Mouse (Mus musculus) bone marrow macrophage, adult 2 months (primary cell): ENCODE data around the gene Themis2. TPM values are rescaled to one million over a fixed set of nuclear protein-coding genes. Genes with fewer than 3 reads are reported as not detected.
"Not testable (repeated sequence)": the region's sequence is repeated elsewhere in the genome, so short reads cannot be mapped to it uniquely, and the experiment has no call there.

Source experiments
- H3K27ac ChIP-seq: 2 replicates; pipeline ENCODE4 v1.5.1; 2012; ENCODE audit warnings: low read depth, low read length; ENCODE audit not compliant: insufficient read depth
- H3K4me1 ChIP-seq: 2 replicates; pipeline ENCODE4 v1.6.1; 2012; ENCODE audit warnings: low read length; ENCODE audit not compliant: control insufficient read depth, insufficient read depth
- H3K4me3 ChIP-seq: 2 replicates; pipeline ENCODE4 v1.5.1; 2012; ENCODE audit warnings: mild to moderate bottlenecking, low read length, moderate library complexity; ENCODE audit not compliant: insufficient read depth
- CTCF ChIP-seq: IDR thresholded peaks from 2 replicates; pipeline ENCODE4 v1.5.1; 2012; ENCODE audit warnings: low read depth, mild to moderate bottlenecking, low read length, moderate library complexity
- POLR2A ChIP-seq: IDR thresholded peaks from 2 replicates; pipeline ENCODE4 v1.6.1; 2012; ENCODE audit warnings: mild to moderate bottlenecking, low read depth, low read length, borderline replicate concordance
- polyA plus RNA-seq: library from polyadenylated mRNA; stranded (reverse); fragments of >200 nt; gene quantifications from 2 replicates; pipeline ENCODE4 v1.2.4, GENCODE M21; 2012; ENCODE audit not compliant: missing spikeins, insufficient read depth, insufficient read length

Gene Themis2
- polyA plus RNA-seq, 1 experiment: 141 TPM

GRCm38 (mm10) chr4:132757633-132758351 lies 38.4 kb downstream of the Themis2 start:
- Histone ChIP-seq H3K4me1 (peaks cover 43% of the 10 kb centered on the region), H3K27ac (no peak overlapping the region), H3K4me3 (no peak overlapping the region)
- no peak for TF ChIP-seq CTCF
- TF ChIP-seq POLR2A: no peak

DNA sequence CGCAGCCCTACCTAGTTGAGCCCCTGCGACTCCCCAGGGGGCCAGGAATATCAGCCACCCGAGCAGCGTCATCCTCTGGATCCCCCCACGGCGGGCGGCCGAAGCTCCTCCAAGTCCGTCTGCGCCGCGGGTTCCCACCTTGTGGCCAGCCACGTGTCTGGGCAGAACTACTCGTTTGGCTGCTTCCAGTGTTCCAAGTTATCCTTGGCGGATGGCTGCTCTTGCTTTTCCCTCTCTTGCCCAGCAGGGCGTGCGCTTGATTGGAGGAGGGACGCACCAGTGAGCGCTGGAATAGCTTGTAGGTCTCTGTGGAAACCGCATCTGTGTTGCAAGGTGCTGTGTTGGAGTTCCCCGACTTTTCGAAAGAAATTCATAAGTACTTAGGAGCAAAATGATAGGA lies 39.2 kb downstream of the Themis2 start, which contains the start of gene Smpdl3b:
Gene Smpdl3b, minus strand, starts transcription at position 279 of the 400 bp plus-strand sequence.
- Histone ChIP-seq H3K27ac (peak within 1 kb of the TSS; percentile 50), H3K4me3 (peak within 1 kb of the TSS; percentile 83), H3K4me1 (peaks cover 48% of the 10 kb centered on the region)
- TF ChIP-seq POLR2A (no peak), CTCF (no peak)

GRCm38 (mm10) chr4:132752992-132753391 lies 43.2 kb downstream of the Themis2 start:
- no peak for TF ChIP-seq CTCF
- no peak for TF ChIP-seq POLR2A
- Histone ChIP-seq H3K4me3 (no peak overlapping the region), H3K4me1 (peaks cover 35% of the 10 kb centered on the region), H3K27ac (no peak overlapping the region)

DNA sequence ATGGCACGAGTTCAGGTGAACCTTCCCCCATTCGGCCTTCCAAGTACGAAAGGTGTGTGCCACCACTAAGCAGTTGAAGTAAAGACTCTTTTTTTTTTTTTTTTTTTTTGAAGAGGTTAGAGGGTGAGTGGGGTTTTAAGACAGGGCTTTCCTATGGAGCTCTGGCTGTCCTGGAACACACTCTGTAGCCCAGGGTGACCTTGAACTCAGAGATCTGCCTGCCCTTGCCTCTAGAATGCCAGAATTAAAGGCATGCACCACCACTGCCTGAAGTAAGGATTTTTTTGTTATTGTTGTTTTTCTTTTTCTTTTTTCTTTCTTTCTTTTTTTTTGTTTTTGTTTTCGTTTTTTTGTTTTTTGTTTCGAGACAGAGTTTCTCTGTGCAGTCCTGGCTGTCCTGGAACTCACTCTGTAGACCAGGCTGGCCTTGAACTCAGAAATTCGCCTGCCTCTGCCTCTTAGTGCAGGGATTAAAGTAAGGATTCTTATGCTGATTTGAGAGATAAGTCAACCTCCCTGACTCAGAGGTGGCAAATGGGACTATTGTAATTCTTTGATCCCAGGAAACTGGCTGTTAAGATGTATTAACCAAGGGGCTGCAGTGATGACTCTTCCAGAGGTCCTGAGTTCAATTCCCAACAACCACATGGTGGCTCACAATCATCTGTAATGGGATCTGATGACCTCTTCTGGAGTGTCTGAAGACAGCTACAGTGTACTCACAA lies 46.8 kb downstream of the Themis2 start:
- Histone ChIP-seq H3K27ac (peak overlapping the region; percentile 62), H3K4me3 (no peak overlapping the region), H3K4me1 (peaks cover 34% of the 10 kb centered on the region)
- TF ChIP-seq CTCF: no peak
- no peak for TF ChIP-seq POLR2A

DNA sequence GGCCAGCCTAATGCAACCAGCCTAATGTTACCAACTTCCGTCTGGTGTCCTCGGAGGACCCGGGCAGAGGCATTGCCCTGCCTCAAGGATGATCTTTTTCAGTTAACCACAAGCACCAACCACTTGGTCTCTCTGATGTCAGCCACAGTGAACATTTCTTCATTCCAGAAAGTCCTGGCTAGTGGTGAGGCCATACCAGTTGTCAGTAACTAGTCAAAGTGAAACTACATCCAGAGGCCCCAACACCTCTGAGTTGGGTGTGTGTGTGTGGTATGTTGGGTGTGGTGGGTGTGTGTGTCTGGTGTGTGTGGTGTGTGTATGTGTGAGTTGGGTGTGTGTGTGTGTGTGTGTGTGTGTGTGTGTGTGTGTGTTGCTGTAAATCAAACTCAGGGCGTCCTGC lies 47.4 kb downstream of the Themis2 start:
- peaks cover 33% of the 10 kb centered on the region for H3K4me1 ChIP-seq
- peak overlapping the region; percentile 62 for H3K27ac ChIP-seq
- peak overlapping the region; percentile 16 for H3K4me3 ChIP-seq
- TF ChIP-seq CTCF (no peak), POLR2A (no peak)

DNA sequence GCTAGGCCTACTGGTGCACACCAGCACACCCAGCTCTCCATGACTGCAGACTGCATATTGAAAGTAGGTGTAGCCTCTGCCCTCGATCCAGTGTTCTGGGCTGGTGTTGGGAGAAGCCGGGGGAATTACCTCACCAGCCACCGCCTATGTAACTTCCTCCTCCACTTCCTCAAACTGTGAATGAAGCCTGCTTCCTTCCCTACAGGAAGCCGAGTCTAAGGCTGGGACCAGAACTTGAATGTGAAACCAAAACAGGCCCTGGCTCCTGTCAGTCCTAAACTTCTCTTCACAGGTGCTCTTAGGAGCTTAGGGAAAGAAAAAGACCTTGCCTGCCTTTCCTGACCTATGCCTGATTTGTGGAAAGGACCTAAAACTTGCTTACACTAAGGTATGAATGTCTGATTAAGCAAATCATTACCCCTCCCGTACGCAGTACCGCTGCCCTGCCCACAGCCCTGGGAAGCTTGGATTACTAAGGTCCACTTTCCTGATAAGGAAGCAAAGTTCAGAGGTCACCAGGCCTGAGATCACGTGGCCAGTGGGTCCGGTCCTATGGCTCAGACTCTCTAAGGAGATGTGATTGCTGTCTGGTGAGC lies 48.4 kb downstream of the Themis2 start:
- TF ChIP-seq POLR2A (no peak), CTCF (no peak)
- H3K4me3 ChIP-seq: peak overlapping the region; percentile 57
- peak overlapping the region; percentile 86 for H3K27ac ChIP-seq
- H3K4me1 ChIP-seq: peaks cover 23% of the 10 kb centered on the region

- H3K4me3 ChIP-seq: peak overlapping the region; percentile 57
- TF ChIP-seq POLR2A (no peak), CTCF (no peak)
- H3K27ac ChIP-seq: peak overlapping the region; percentile 74
- H3K4me1 ChIP-seq: peaks cover 19% of the 10 kb centered on the region
Observed at GRCm38 (mm10) chr4:132746911-132747517, 49.2 kb downstream of the Themis2 start.

DNA sequence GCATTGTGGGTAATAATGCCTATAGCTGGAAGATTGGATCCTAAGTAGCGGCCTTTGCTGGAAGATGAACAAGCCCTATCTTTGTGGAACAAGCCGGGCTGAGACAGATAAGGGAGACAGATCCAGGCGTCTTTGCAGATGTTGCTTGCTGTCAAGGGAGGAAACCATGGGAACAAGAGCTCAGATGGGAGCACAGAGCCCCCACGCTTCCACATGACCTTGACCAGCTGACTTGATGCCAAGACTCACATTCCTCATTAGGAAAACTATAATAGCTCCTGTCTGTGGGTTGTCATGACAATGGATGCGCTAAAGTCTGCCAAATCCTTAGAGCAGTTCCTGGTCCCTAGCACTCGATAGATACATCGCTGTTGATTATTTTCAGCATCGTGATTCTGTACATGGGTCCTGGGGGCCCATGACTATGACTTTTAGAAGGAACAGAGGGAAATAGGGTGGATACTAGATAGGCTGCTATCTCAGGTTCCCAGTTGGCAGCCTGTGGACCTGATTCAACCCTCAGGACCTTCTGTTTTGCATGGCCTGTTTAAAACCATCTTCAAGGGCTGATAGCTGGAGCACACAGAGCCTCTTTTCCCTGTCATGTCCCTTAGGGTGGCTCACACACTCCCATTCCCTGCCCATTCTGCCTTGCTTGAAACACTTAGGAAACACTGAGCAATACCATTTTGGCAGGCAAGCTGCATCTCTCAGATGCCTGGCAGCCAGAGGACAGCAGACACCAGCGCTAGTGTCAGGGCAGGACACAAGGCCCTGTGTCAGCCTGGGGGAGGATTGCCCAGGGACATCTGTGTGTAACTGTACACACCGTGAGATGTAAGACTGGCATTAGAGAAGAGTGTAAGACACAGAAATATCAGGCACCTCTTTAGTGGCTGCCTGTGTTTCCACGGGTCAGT lies 51.9 kb downstream of the Themis2 start:
- H3K4me1 ChIP-seq: peaks cover 14% of the 10 kb centered on the region
- H3K4me3 ChIP-seq: no peak overlapping the region
- TF ChIP-seq CTCF: no peak
- TF ChIP-seq POLR2A: no peak
- H3K27ac ChIP-seq: no peak overlapping the region

- peaks cover under 1% of the 10 kb centered on the region for H3K4me1 ChIP-seq
- TF ChIP-seq POLR2A (no peak), CTCF (no peak)
- H3K27ac ChIP-seq: no peak overlapping the region
- H3K4me3 ChIP-seq: no peak overlapping the region
Observed at GRCm38 (mm10) chr4:132741491-132741890, 54.7 kb downstream of the Themis2 start.

DNA sequence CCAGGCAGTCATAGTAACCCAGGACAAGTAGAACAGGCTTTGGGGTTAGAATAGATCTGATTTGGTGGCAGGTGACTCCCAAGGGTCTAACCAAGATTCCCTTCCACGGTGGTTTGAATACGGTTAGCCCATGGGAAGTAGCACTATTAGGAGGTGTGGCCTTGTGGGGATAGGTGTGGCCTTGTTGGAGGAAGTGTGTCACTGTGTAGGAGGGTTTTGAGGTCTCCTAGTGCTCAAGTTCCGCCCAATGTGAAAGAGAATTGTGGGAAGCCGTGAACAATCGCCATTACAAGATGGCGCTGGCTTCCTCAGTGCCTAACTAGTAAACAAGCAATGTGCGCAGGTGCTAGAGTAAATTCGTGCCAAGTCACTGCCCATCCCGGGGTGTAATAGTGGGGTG lies 59.0 kb downstream of the Themis2 start:
- not testable (repeated sequence) for H3K27ac ChIP-seq, H3K4me3 ChIP-seq
- peaks cover 17% of the 10 kb centered on the region for H3K4me1 ChIP-seq
